Mouse (Mus musculus): ENCODE data around the gene Neu4.
"Not testable (repeated sequence)": the region's sequence is repeated elsewhere in the genome, so short reads cannot be mapped to it uniquely, and the experiment has no call there.

Neu4 gene

GRCm38 (mm10) chr1:94020151-94020550 is at the start of gene Neu4:
Gene Neu4, plus strand, starts transcription at chr1:94020451.
- DNase-seq, result no peak

GRCm38 (mm10) chr1:93970797-93971196 is 49.5 kb upstream of the Neu4 start:
- DNase-seq, result not testable (repeated sequence)

DNA sequence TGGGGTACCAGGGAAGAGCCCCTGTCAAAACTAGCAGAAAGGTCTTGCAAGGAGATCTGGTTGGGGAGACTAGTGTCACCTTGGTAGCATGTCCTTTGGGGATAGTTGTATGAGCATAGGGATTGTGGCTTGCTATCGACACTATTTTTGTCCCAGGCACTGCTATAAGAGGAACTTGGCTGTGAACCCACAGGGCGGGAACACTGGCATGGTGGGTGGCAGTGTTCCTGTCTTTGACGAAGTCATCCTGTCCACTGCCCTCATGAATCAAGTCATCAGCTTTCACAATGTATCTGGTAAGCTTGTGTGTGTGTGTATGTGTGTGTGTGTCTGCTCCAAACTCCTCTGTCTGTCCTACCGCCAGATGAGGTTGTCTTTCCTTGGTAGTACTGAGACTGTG is 44.5 kb upstream of the Neu4 start:
- not testable (repeated sequence) for DNase-seq

DNA sequence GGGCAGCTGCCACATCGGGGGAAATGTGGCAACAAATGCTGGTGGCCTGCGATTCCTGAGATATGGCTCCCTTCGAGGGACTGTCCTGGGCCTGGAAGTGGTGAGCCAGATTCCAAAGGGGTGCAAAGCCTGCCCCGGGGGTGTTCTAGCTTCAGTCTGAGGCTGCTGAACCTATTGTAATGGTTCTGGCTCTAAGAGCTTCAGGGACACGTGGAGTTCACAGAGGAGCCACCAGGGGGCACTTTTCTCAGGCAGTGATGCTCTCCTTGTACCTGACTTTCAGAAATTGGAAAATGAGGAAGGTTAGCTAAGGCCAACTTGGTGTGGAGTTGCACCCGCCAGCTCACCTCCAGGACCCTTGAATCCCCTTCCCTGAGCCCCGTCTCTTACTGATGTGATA is 42.0 kb upstream of the Neu4 start:
- DNase-seq, result not testable (repeated sequence)

DNA sequence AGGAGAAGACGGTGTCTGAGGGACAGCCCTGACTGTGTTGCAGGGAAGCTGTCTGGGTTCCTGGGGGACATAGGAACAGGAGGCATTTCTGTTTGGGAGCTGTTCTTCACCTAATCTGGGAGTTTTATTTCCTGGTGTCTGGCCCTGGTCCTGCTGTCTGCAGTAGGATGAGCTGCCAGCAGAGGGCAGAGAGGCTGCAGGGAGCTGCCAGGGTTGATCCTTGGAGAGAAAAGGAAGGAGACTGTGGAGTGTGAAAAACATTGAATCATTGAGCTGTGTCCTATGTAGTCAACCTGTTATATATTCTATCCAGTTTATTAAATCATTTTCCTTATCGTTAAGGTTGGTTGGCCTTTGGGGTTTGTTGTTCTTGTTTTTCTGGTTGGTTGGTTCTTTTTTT is 39.3 kb upstream of the Neu4 start:
- not testable (repeated sequence) for DNase-seq

DNA sequence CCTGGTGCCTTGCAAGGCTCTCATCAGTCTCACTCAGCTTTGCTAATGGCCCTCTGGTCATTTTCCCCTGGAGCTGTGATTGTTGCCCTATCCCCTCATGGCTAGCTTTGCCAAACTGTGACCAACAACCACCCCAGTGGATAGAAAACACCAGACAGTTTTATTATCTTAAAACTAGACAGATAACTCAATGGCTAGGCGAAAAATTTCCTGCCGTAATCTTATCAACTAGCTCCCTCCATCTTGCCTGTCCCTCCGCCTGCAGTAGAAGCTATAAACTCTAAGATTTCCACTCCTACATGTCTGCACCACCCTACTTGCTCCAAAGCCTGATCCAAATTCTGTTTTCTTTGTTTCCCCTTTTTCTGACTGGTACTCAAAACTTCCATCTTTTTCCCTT is 34.1 kb upstream of the Neu4 start:
- DNase-seq, result no peak

GRCm38 (mm10) chr1:93988786-93989185 is 31.5 kb upstream of the Neu4 start:
- DNase-seq, result no peak

DNA sequence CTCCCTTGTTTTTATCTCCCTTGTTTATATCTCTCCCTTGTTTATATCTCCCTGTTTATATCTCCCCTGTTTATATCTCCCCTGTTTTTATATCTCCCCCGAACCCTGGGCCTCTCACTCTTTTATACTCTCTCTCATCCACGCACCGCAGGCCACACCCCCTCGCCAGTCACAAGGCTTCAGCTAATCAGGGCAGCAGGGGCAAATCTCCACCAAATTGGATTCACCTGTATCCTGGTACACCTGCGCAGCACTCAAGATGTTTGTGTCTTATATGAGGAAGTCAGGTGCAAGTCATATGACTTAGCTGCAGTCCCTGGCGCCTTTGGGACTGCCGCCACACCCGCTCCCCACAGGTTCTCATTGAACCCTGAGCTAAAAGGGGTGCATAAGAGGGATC is 30.0 kb upstream of the Neu4 start, which contains the start of gene Gal3st2c:
TSS of gene Gal3st2c (plus strand) at position 301 of the 400 bp plus-strand sequence.
- DNase-seq, result not testable (repeated sequence)

DNA sequence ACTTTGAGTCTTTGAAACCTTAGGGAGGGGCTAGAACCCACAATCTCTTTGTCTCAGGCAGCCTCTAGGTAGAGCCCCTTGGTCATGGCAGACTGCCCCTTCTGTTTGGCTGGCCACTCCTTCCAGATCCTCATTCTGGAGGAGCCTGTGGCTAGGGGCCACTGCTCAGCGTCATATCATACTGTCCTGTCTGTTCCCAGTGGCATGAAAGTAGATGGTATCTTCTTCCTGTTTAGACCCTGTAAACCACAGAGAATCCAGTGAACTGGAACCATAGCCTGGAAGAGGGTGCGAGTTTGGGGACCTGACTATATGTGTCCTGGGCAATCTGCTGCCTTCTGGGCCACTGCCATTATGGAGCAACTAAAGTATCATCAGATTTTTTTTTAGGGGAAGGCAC is 29.2 kb upstream of the Neu4 start:
- not testable (repeated sequence) for DNase-seq

DNA sequence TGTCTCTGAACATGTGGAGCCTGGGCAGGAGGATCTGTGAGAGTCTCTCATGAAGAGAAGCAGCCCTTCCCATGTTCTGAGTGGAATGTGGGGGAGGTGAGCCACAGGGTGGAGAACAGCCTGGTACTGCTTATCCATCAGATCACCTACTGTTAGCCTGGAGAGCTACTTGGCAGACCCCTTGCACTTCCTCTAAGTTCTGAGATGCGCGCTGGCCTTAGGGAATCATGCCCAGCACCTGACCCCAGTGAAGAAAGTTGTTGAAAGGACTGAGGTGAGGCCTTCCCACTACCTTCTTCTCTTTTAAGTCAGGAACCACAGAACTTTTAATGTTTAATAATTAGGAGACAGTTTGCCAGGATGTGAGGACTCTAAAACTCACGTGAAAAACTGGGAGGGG is 28.8 kb upstream of the Neu4 start:
- not testable (repeated sequence) for DNase-seq

DNA sequence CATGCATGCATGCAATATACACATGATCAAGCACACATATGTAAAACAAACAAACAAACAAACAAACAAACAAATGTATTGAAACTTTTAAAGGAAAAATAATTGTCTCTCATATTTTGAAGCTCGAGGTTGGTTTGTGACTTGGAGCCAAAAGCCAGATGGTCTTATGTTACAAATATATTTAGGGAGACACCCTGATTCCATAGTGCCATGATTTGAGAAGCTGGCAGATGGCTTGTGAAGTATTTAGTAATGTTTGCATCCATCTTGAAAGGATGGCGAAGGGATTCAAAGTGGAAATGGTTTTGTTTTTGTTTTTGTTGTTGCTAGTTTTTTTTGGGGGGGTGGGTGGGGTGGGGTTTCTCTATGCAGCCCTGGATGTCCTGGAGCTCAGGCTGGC is 19.2 kb upstream of the Neu4 start:
- DNase-seq, result no peak

DNA sequence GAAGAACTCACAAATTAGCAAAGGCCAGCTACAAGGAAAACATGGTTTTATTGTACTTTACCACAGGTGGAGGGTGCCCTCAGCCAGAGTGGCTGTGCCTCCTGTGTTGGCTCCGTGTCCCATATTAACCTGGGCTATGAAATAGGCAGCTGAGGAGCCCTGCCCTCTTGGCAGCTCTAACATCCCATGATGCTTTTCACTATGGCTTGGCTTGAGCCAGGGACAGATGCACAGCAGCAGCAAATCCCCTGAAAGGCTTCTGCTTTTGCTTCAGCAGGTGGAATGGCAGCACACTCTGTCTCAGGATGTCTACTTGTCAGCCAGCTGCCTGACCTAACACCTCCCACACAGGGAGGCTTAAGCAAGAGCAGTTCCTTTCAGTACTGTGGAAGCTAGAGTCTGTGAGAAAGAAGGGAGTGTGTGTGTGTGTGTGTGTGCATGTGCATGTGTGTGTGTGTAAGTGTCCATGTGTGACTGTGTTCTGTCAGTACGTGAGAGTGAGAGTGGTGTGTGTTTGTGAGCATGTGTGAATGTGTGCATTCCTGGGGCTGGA is 14.2 kb upstream of the Neu4 start:
- DNase-seq, result not testable (repeated sequence)

- DNase-seq, result not testable (repeated sequence)
These were observed 11.4 kb upstream of the Neu4 start for GRCm38 (mm10) chr1:94008826-94009225.

DNA sequence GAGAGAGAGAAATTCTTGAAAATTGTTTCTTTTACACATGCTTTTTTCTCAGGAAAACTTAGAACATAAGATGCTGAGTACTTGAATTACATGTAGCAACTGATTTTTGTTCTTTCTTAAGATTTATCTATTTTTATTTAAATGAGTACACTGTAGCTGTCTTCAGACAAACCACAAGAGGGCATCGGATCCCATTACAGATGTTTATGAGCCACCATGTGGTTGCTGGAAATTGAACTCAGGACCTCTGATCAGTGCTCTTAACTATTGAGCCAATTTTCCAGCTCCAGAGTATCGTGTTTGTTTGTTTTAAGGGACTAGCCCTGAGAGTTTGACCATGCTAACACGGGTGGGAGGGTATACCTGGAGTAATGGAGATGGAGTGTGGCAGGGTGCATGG is 8.6 kb upstream of the Neu4 start:
- no peak for DNase-seq

- no peak for DNase-seq
These were observed 7.4 kb downstream of the Neu4 start for GRCm38 (mm10) chr1:94027506-94028108.

DNA sequence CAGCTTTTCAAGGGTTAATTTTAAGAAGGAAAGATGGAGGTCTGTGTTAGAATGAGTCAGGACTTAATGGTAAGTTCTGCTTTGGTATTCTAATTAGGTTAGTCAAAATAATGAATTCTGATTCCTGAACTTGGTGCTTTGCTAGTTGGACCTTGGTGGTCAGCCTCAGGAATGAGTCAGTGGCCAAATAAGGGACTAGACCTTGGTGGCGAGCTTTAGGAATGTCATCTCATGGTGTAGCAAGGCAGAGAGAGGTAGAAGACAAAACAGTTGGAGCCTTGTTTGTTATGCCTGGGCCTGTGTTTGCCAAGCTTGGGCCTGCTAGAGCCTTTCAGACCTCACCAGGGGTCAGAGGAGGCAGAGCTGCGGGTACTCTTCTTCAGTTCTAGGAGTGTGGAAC is 8.5 kb downstream of the Neu4 start:
- no peak for DNase-seq

GRCm38 (mm10) chr1:94033075-94033602 is 12.9 kb downstream of the Neu4 start:
- no peak for DNase-seq

GRCm38 (mm10) chr1:94034984-94035743 is 14.9 kb downstream of the Neu4 start:
- DNase-seq, result peak; percentile 87 to 90

DNA sequence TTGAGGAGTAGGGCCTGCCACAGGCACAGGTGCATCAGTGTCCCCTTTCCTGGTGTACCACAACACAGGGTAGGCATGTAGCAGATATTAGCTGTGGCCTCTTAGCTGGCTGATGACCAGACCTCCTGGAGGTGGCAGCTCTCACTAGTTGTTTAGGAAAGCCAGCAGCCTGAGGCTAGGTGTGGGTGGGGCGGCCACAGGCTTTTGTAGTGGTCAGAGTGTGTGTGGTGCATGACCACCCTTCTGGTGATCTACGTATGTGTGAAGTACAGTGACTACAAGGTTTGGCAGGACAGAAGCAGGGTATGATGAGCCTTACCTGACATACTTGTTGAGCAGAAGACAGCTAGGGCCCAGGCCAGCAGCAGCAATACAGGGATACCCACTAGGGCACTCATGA is 20.1 kb downstream of the Neu4 start:
- no peak for DNase-seq

DNA sequence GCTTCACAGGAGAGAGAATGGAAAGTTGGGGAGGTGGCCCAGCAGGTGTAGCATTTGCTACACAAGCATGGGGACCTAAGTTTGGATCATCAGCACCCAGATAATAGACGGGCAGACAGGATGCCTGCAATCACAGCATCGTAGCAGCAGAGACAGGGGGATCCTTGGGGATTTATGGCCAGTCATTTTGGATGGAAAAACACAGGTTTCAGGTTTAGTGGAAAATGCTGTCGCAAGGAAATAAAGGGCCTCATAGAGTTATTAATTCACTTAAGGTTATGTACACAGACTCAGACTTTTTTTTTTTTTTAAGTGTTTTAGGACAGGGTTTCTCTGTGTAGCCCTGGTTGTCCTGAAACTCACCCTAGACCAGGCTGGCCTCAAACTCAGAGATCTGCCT is 25.3 kb downstream of the Neu4 start:
- no peak for DNase-seq

GRCm38 (mm10) chr1:94046544-94046943 is 26.3 kb downstream of the Neu4 start:
- DNase-seq, result no peak

DNA sequence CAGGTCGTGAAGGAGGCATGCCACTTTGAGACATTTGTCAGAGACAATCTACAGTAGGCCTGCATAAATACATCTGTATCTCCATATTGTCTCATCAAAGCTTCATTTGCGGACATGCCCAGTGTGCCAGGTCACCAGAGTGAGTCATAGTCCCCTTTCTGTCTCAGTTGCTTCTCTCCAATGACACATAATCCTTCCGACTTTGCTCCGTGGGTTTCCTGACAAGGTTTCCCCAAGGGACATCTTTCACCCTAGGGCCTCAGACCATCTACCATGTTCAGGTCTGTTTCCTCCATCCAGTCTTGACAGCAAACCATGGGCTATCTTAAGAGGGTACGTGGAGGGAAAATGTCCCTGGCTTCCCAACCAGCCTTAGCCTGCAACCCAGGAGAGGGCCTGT is 30.9 kb downstream of the Neu4 start:
- no peak for DNase-seq

DNA sequence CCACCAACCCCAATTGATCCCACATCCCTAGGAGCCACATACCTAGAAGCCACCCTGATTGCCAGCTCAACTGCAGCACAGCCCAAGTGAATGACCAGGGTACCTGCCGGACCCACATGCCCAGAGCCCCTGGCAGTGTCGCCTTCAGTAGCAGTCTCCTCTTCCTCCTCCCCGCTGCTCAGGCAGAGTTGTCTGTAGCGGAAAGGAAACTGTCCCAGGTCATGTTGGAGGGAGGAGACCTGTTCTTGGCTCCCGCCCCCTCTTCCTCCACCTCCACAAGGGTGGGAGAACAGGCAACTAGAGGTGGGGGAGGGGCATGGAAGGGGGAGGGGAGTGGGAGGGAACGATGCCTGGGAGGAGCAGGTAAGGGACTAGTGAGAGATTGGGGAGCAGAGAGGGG is 32.1 kb downstream of the Neu4 start, which contains the start of gene Pdcd1:
TSS of gene Pdcd1 (minus strand) at position 181 of the 400 bp plus-strand sequence.
- DNase-seq, result no peak
